Mouse (Mus musculus): ENCODE data around the gene Plac1. TPM values are rescaled to one million over a fixed set of nuclear protein-coding genes. Genes with fewer than 3 reads are reported as not detected.
"Not testable (repeated sequence)": the region's sequence is repeated elsewhere in the genome, so short reads cannot be mapped to it uniquely, and the experiment has no call there.

Gene Plac1
- polyA plus RNA-seq, 1 experiment from 2014 or later, result 1.8 TPM

- no peak for ATAC-seq (ENCODE audit: low read depth)
- H3K27ac ChIP-seq, result no peak overlapping the region
Observed at GRCm38 (mm10) chrX:53041006-53041405, 198.9 kb downstream of the Plac1 start.

GRCm38 (mm10) chrX:53040138-53040537 is 199.8 kb downstream of the Plac1 start:
- DNase-seq (no peak), ATAC-seq (ENCODE audit: low read depth) (no peak)
- WGBS (ENCODE audit: insufficient replicate concordance), result 79% methylated on average over 6 of the region's 6 CpGs
- no peak overlapping the region for H3K27ac ChIP-seq
- H3K9ac ChIP-seq, result no peak overlapping the region
- H3K4me3 ChIP-seq (replicated peaks), result no peak overlapping the region
- H3K27me3 ChIP-seq, result no peaks in the 10 kb centered on the region
- no peaks in the 10 kb centered on the region for H3K4me1 ChIP-seq (replicated peaks)
- H3K9me3 ChIP-seq (replicated peaks), result no peaks in the 10 kb centered on the region
- H3K36me3 ChIP-seq, result no peaks in the 10 kb centered on the region
- H3K4me2 ChIP-seq, result no peak overlapping the region

More at GRCm38 (mm10) chrX:53041006-53041405, 198.9 kb downstream of the Plac1 start:
- 69% methylated on average over 6 of the region's 6 CpGs for WGBS (ENCODE audit: insufficient replicate concordance)
- H3K4me1 ChIP-seq (replicated peaks), result no peaks in the 10 kb centered on the region
- H3K9me3 ChIP-seq (replicated peaks), result no peaks in the 10 kb centered on the region
- no peak overlapping the region for H3K4me2 ChIP-seq
- H3K4me3 ChIP-seq (replicated peaks), result no peak overlapping the region
- H3K9ac ChIP-seq, result no peak overlapping the region
- no peaks in the 10 kb centered on the region for H3K36me3 ChIP-seq
- DNase-seq, result no peak
- no peaks in the 10 kb centered on the region for H3K27me3 ChIP-seq

GRCm38 (mm10) chrX:53039651-53040050 is 200.3 kb downstream of the Plac1 start:
- no peaks in the 10 kb centered on the region for H3K36me3 ChIP-seq
- H3K9ac ChIP-seq, result no peak overlapping the region
- no peaks in the 10 kb centered on the region for H3K4me1 ChIP-seq (replicated peaks)
- no peaks in the 10 kb centered on the region for H3K27me3 ChIP-seq
- no peak overlapping the region for H3K4me2 ChIP-seq
- no peak overlapping the region for H3K4me3 ChIP-seq (replicated peaks)
- DNase-seq (no peak), ATAC-seq (ENCODE audit: low read depth) (no peak)
- H3K27ac ChIP-seq, result no peak overlapping the region
- H3K9me3 ChIP-seq (replicated peaks), result no peaks in the 10 kb centered on the region
- WGBS (ENCODE audit: insufficient replicate concordance), result 59% methylated on average over 5 of the region's 5 CpGs

- Histone ChIP-seq H3K4me1 (replicated peaks) (no peaks in the 10 kb centered on the region), H3K4me2 (no peak overlapping the region), H3K36me3 (no peaks in the 10 kb centered on the region), H3K9me3 (replicated peaks) (no peaks in the 10 kb centered on the region), H3K27me3 (no peaks in the 10 kb centered on the region), H3K27ac (no peak overlapping the region), H3K9ac (no peak overlapping the region), H3K4me3 (replicated peaks) (no peak overlapping the region)
- 63% methylated on average over 4 of the region's 4 CpGs for WGBS (ENCODE audit: insufficient replicate concordance)
- ATAC-seq (ENCODE audit: low read depth) (no peak), DNase-seq (no peak)
Observed at GRCm38 (mm10) chrX:53038194-53038593, 201.7 kb downstream of the Plac1 start.

DNA sequence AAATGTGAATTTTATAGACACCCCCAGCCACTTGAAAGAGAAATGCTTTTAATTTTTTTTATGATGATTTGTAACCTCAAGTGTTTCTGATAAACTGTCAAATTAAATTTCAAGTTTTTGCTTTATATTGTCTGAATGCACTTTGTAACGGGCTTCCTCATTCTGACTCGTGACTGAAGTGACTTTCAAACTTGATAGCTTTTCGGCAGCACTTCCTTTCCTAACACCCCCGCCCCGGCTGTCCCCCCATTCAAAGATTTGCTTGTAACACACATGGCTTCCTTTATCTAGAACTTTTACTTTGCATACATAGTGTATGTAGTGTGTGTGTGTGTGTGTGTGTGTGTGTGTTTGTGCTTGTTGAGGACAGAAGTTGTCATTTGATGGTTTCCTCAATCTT is 210.4 kb downstream of the Plac1 start:
- no peak overlapping the region for H3K4me2 ChIP-seq
- H3K27me3 ChIP-seq, result no peaks in the 10 kb centered on the region
- no peak overlapping the region for H3K4me3 ChIP-seq (replicated peaks)
- no peaks in the 10 kb centered on the region for H3K4me1 ChIP-seq (replicated peaks)
- no peaks in the 10 kb centered on the region for H3K9me3 ChIP-seq (replicated peaks)
- no peak overlapping the region for H3K9ac ChIP-seq
- no peaks in the 10 kb centered on the region for H3K36me3 ChIP-seq
- ATAC-seq (ENCODE audit: low read depth) (no peak), DNase-seq (no peak)
- no peak overlapping the region for H3K27ac ChIP-seq
- WGBS (ENCODE audit: insufficient replicate concordance), result 27% methylated on average over 5 of the region's 5 CpGs

- ATAC-seq (ENCODE audit: low read depth) (no peak; the same call in 1 of the 2 replicates), DNase-seq (no peak)
- Histone ChIP-seq H3K9me3 (replicated peaks) (no peaks in the 10 kb centered on the region), H3K4me1 (replicated peaks) (no peaks in the 10 kb centered on the region), H3K27ac (no peak overlapping the region), H3K27me3 (no peaks in the 10 kb centered on the region), H3K9ac (no peak overlapping the region), H3K36me3 (peaks cover 3% of the 10 kb centered on the region; the same call in 1 of the 2 replicates), H3K4me2 (no peak overlapping the region), H3K4me3 (replicated peaks) (no peak overlapping the region)
- 50% methylated on average over 11 of the region's 11 CpGs for WGBS (ENCODE audit: insufficient replicate concordance)
Observed at GRCm38 (mm10) chrX:53025471-53026223, 214.3 kb downstream of the Plac1 start.

DNA sequence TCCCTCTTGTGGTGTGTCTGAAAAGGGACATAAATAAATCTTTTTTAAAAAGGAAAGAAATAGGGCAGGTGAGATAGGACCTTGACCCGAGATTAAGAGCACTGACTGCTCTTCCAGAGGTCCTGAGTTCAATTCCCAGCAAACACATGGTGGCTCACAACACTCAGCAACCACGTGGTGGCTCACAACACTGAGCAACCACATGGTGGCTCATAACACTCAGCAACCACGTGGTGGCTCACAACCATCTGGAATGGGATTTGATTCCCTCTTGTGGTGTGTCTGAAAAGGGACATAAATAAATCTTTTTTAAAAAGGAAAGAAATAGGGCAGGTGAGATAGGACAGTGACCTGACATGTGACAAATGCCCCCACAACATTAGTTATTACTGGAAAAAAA is 215.6 kb downstream of the Plac1 start:
- WGBS (ENCODE audit: insufficient replicate concordance), result 15% methylated on average over 3 of the region's 3 CpGs
- H3K4me3 ChIP-seq (replicated peaks); DNase-seq; H3K9me3 ChIP-seq (replicated peaks); H3K4me2 ChIP-seq; H3K27ac ChIP-seq; H3K9ac ChIP-seq; H3K27me3 ChIP-seq; H3K36me3 ChIP-seq; H3K4me1 ChIP-seq (replicated peaks); ATAC-seq (ENCODE audit: low read depth): not testable (repeated sequence)

GRCm38 (mm10) chrX:53023021-53023420 is 216.9 kb downstream of the Plac1 start:
- Histone ChIP-seq H3K4me3 (replicated peaks) (no peak overlapping the region), H3K9ac (no peak overlapping the region), H3K27ac (no peak overlapping the region), H3K4me2 (no peak overlapping the region), H3K36me3 (peaks cover 11% of the 10 kb centered on the region), H3K9me3 (replicated peaks) (no peaks in the 10 kb centered on the region), H3K27me3 (no peaks in the 10 kb centered on the region), H3K4me1 (replicated peaks) (no peaks in the 10 kb centered on the region)
- 70% methylated on average over 2 of the region's 2 CpGs for WGBS (ENCODE audit: insufficient replicate concordance)
- DNase-seq (no peak), ATAC-seq (ENCODE audit: low read depth) (no peak)

MicroRNAs encoded within 50 kb of the gene (microRNA counts, 519-probe panel; counts per million panel counts)
- 5,334 counts per million, percentile 59 among the panel's probes with 10 or more counts for microRNA mmu-miR-322
- microRNA mmu-miR-351, result 1,765 counts per million, percentile 6 among the panel's probes with 10 or more counts
- microRNA mmu-miR-450a-3p, result 114 counts per million
- microRNA mmu-miR-450a-5p, result 5,969 counts per million, percentile 73 among the panel's probes with 10 or more counts
- 114 counts per million for microRNA mmu-miR-450b-3p
- microRNA mmu-miR-450b-5p, result 114 counts per million
- microRNA mmu-miR-503, result 114 counts per million
- microRNA mmu-miR-542-3p, result 114 counts per million
- microRNA mmu-miR-542-5p, result 3,073 counts per million, percentile 16 among the panel's probes with 10 or more counts

Small RNA genes within 50 kb of the gene (microRNA-seq; reads per million reads assigned to microRNA genes)
- gene Mir322 (35,451 reads per million, percentile 99 among the genes with 10 or more reads in this experiment), gene Mir351 (4,652 reads per million, percentile 88 among the genes with 10 or more reads in this experiment), gene Mir450-1 (24.7 reads per million, percentile 36 among the genes with 10 or more reads in this experiment), gene Mir450-2 (19.4 reads per million, percentile 33 among the genes with 10 or more reads in this experiment), gene Mir450b (422 reads per million, percentile 66 among the genes with 10 or more reads in this experiment), gene Mir503 (883 reads per million, percentile 74 among the genes with 10 or more reads in this experiment), gene Mir542 (1,198 reads per million, percentile 77 among the genes with 10 or more reads in this experiment)

Other genes starting within 250 kb of the Plac1 start
- gene Fam122b, start 29.7 kb upstream of the Plac1 start, polyA plus RNA-seq (2015; fragmentation: Nextera tagmentation; extraction: Ambion mirVana), result 4.8 and 6.5 TPM in 2 replicates
- gene Fam122c, start 33.3 kb upstream of the Plac1 start, polyA plus RNA-seq (2015; fragmentation: Nextera tagmentation; extraction: Ambion mirVana), result not detected in 2 replicates
- 38.5 and 48.3 TPM in 2 replicates for gene Mospd1, start 130.4 kb upstream of the Plac1 start, polyA plus RNA-seq (2015; fragmentation: Nextera tagmentation; extraction: Ambion mirVana)
- gene Etd, start 194.8 kb upstream of the Plac1 start, polyA plus RNA-seq (2015; fragmentation: Nextera tagmentation; extraction: Ambion mirVana), result not detected in 2 replicates